Mouse (Mus musculus) embryonic facial prominence, embryonic 14.5 days (tissue): ENCODE measurements at regions not wholly inside any gene's neighbourhood (a gene's known extent, or its start where the extent isn't known, plus 50 kb on each side); places are given as distances from the start of the nearest gene placed in this dataset.

Experiments
- ATAC-seq: fragments of 200-750 bp; cut with Nextera tagmentation; 2 replicates; pipeline ENCODE4 v1.8.0; 2017; ENCODE audit warnings: low read depth, moderate number of reproducible peaks, moderate TSS enrichment
- DNase-seq: peaks from one replicate; pipeline ENCODE4 v3.0.0-alpha.2; 2015; ENCODE audit warnings: low spot score
- H3K27ac ChIP-seq: fragments of 300-500 bp; sonication (generic); replicated peaks from 2 replicates; pipeline ENCODE4 v1.5.1; 2014; ENCODE audit warnings: low read depth, mild to moderate bottlenecking, low read length, moderate library complexity
- H3K27me3 ChIP-seq: fragments of 300-500 bp; sonication (generic); replicated peaks from 2 replicates; pipeline ENCODE4 v1.6.1; 2014; ENCODE audit warnings: low read length; ENCODE audit not compliant: control insufficient read depth, insufficient read depth
- H3K36me3 ChIP-seq: fragments of 300-500 bp; sonication (generic); 2 replicates; pipeline ENCODE4 v1.6.1; 2014; ENCODE audit warnings: low read length, mixed read lengths; ENCODE audit not compliant: control insufficient read depth, insufficient read depth
- H3K4me1 ChIP-seq: fragments of 300-500 bp; sonication (generic); 2 replicates; pipeline ENCODE4 v1.6.1; 2014; ENCODE audit warnings: antibody characterized with exemption, low read length; ENCODE audit not compliant: control insufficient read depth, insufficient read depth
- H3K4me2 ChIP-seq: fragments of 300-500 bp; sonication (generic); 2 replicates; pipeline ENCODE4 v1.6.1; 2014; ENCODE audit warnings: low read depth, mild to moderate bottlenecking, low read length, moderate library complexity, mixed read lengths
- H3K4me3 ChIP-seq: fragments of 300-500 bp; sonication (generic); 2 replicates; pipeline ENCODE4 v1.5.1; 2014; ENCODE audit warnings: low read depth, mild to moderate bottlenecking, low read length
- H3K9ac ChIP-seq: fragments of 300-500 bp; sonication (generic); 2 replicates; pipeline ENCODE4 v1.6.1; 2014; ENCODE audit warnings: low read depth, mild to moderate bottlenecking, low read length, moderate library complexity, mixed read lengths
- H3K9me3 ChIP-seq: fragments of 300-500 bp; sonication (generic); 2 replicates; pipeline ENCODE4 v1.6.1; 2016; ENCODE audit warnings: low read length; ENCODE audit not compliant: control insufficient read depth
- whole genome bisulfite sequencing: fragments of 180-500 bp; shearing (Covaris S2); extraction: QIAGEN DNeasy Blood & Tissue Kit; methylation state at CpG from one replicate; pipeline ENCODE4 v1.1.7; 2014; 5-methylcytosine and 5-hydroxymethylcytosine counted together

- Histone ChIP-seq H3K9ac (no peak overlapping the region), H3K27ac (no peak overlapping the region), H3K4me3 (no peak overlapping the region), H3K4me1 (no peaks in the 10 kb centered on the region), H3K36me3 (no peaks in the 10 kb centered on the region), H3K27me3 (no peaks in the 10 kb centered on the region), H3K4me2 (no peak overlapping the region), H3K9me3 (no peaks in the 10 kb centered on the region)
- WGBS = 41% methylated on average over 5 of the region's 5 CpGs
- ATAC-seq = no peak
- peak; percentile 35 for DNase-seq
Observed at GRCm38 (mm10) chr15:14418532-14418931, 1245.1 kb upstream of the Cdh6 start.

- no peak overlapping the region for H3K4me3 ChIP-seq
- no peaks in the 10 kb centered on the region for H3K27me3 ChIP-seq
- DNase-seq (no peak), ATAC-seq (no peak)
- no peaks in the 10 kb centered on the region for H3K9me3 ChIP-seq
- no peak overlapping the region for H3K4me2 ChIP-seq
- H3K4me1 ChIP-seq = no peaks in the 10 kb centered on the region
- WGBS = 84% methylated on average over 1 of the region's 1 CpGs
- H3K27ac ChIP-seq = no peak overlapping the region
- H3K9ac ChIP-seq = no peak overlapping the region
- H3K36me3 ChIP-seq = no peaks in the 10 kb centered on the region
Observed at GRCm38 (mm10) chr15:14385347-14385746, 1211.9 kb upstream of the Cdh6 start.

- ATAC-seq (no peak), DNase-seq (peak; percentile 3)
- Histone ChIP-seq H3K4me2 (no peak overlapping the region), H3K4me1 (no peaks in the 10 kb centered on the region), H3K9me3 (no peaks in the 10 kb centered on the region), H3K9ac (no peak overlapping the region), H3K4me3 (no peak overlapping the region), H3K36me3 (no peaks in the 10 kb centered on the region), H3K27ac (no peak overlapping the region), H3K27me3 (no peaks in the 10 kb centered on the region)
Observed at GRCm38 (mm10) chr15:14378340-14378739, 1204.9 kb upstream of the Cdh6 start.
